Comparison of ENCODE assay signal across 16 mouse cellular contexts in the genomic region with DNA sequence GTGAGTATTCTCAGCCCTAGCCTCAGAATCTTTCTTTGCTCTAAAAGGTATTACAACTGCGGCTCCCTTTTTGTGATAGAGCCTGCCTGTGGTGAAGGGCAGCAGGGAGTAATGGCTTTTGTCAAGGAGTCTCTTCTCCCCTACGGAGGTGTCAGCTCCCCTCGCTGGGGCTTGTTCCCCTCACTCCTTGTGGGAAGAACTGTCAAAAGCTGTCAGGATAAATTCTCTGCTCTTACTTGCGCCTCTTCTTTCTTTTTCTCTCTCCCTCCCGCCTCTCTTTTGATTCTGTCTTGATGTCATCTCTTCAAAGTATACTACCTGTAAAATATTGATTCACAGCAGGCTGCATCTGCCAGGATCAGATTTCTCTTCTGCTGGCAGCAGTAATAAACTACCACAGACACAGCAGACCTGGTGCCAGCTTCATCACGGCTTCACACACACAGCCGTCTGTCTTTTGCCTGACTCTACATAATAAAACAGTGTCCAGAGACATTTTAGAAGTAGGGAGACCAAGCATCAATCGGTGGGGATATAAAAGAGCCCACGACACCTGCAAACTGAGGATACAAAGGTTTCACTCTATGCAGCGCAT.
DNase-seq lines count a peak whose midpoint lies in the region; ATAC-seq and TF ChIP-seq lines count a peak whose summit lies in the region.
"Had no signal": no experiment of that assay in that cellular context is flagged by ENCODE, and none has a peak within 500 bp of the region (broad histone marks: within the 10 kb centered on the region; RNA-seq: fewer than 3 reads in every experiment).

No protein-coding gene starts in this region.

- no peaks in the 10 kb centered on the region for H3K9me3 ChIP-seq in forebrain, postnatal 0 days (ENCODE audit: low read length)
- H3K9me3 ChIP-seq in forebrain, embryonic 12.5 days = no peaks in the 10 kb centered on the region
- H3K9me3 ChIP-seq in hindbrain, embryonic 15.5 days = no peaks in the 10 kb centered on the region
- no peaks in the 10 kb centered on the region for H3K9me3 ChIP-seq in hindbrain, embryonic 10.5 days
- H3K9me3 ChIP-seq in neural tube, embryonic 12.5 days = no peaks in the 10 kb centered on the region
- H3K9me3 ChIP-seq in neural tube, embryonic 15.5 days (replicated peaks) = no peaks in the 10 kb centered on the region
- H3K9me3 ChIP-seq: embryonic facial prominence, embryonic 10.5 days had no signal

- no peak overlapping the region for H3K9ac ChIP-seq in forebrain, postnatal 0 days
- H3K9ac ChIP-seq in forebrain, embryonic 12.5 days = no peak overlapping the region
- no peak overlapping the region for H3K9ac ChIP-seq in hindbrain, embryonic 15.5 days
- no peak overlapping the region for H3K9ac ChIP-seq in neural tube, embryonic 12.5 days
- no peak overlapping the region for H3K9ac ChIP-seq in neural tube, embryonic 15.5 days (replicated peaks)
- H3K9ac ChIP-seq: liver, embryonic 14.5 days had no signal

- H3K4me3 ChIP-seq in forebrain, postnatal 0 days (ENCODE audit: low read depth, low read length) = no peak overlapping the region
- H3K4me3 ChIP-seq in forebrain, embryonic 12.5 days (replicated peaks) = no peak overlapping the region
- no peak overlapping the region for H3K4me3 ChIP-seq in hindbrain, embryonic 15.5 days
- H3K4me3 ChIP-seq in hindbrain, embryonic 10.5 days = no peak overlapping the region
- no peak overlapping the region for H3K4me3 ChIP-seq in neural tube, embryonic 12.5 days
- H3K4me3 ChIP-seq in neural tube, embryonic 15.5 days (replicated peaks) = no peak overlapping the region
- H3K4me3 ChIP-seq: embryonic facial prominence, embryonic 10.5 days had no signal

- TF ChIP-seq CTCF in forebrain, postnatal 0 days (IDR thresholded peaks at IDR 0.05; ENCODE audit: low read depth) = no peak

- WGBS in forebrain, postnatal 0 days = 21% methylated on average over 10 of the region's 10 CpGs
- WGBS in forebrain, embryonic 12.5 days = 28% methylated on average over 10 of the region's 10 CpGs
- 16% methylated on average over 10 of the region's 10 CpGs for WGBS in hindbrain, embryonic 15.5 days
- WGBS in hindbrain, embryonic 10.5 days = 26% methylated on average over 10 of the region's 10 CpGs
- WGBS in neural tube, embryonic 12.5 days = 20% methylated on average over 10 of the region's 10 CpGs
- WGBS in neural tube, embryonic 15.5 days = 13% methylated on average over 10 of the region's 10 CpGs

- H3K27me3 ChIP-seq in forebrain, postnatal 0 days (ENCODE audit: insufficient read depth, low read length) = no peaks in the 10 kb centered on the region
- H3K27me3 ChIP-seq in forebrain, embryonic 12.5 days = peaks cover 4% of the 10 kb centered on the region; the same call in 1 of the 2 replicates
- no peaks in the 10 kb centered on the region for H3K27me3 ChIP-seq in hindbrain, embryonic 15.5 days
- peaks cover 21% of the 10 kb centered on the region for H3K27me3 ChIP-seq in hindbrain, embryonic 10.5 days (ENCODE audit: insufficient read depth, poor library complexity, severe bottlenecking)
- no peaks in the 10 kb centered on the region for H3K27me3 ChIP-seq in neural tube, embryonic 12.5 days (replicated peaks)
- H3K27me3 ChIP-seq in neural tube, embryonic 15.5 days (replicated peaks) = no peaks in the 10 kb centered on the region; the same call in 1 of the 2 replicates

- peak; percentile 32; the same call in 1 of the 2 replicates for ATAC-seq in forebrain, postnatal 0 days
- no peak for ATAC-seq in forebrain, embryonic 12.5 days (ENCODE audit: low FRiP score)
- ATAC-seq in hindbrain, embryonic 15.5 days (ENCODE audit: low FRiP score, low read depth) = 0 out of 2 replicates have a peak, but pooled peaks have one; percentile 27
- ATAC-seq in neural tube, embryonic 12.5 days (ENCODE audit: low FRiP score, low read depth) = no peak
- peak; percentile 63; the same call in 1 of the 2 replicates for ATAC-seq in neural tube, embryonic 15.5 days (ENCODE audit: low FRiP score)

- no peak for DNase-seq in forebrain, postnatal 0 days
- no peak for DNase-seq in hindbrain, embryonic 10.5 days (ENCODE audit: low spot score)
- no peak for DNase-seq in neural tube, embryonic 10.5 days (ENCODE audit: extremely low spot score, low spot score)
- DNase-seq in gastrocnemius, postnatal 14 days = no peak
- DNase-seq: adrenal gland, postnatal 10 days; cerebellum, adult 11-12 months; gastrocnemius, postnatal 10 days; layer of hippocampus, postnatal 36 days; spleen, adult 18-20 months; thymus, adult 18-20 months had no signal

- intact Hi-C loops in gastrocnemius, postnatal 14 days (cut with DNase I; ENCODE audit: low total_unique reads) = no loop called here

- no peaks in the 10 kb centered on the region for H3K36me3 ChIP-seq in forebrain, postnatal 0 days (ENCODE audit: insufficient read depth)
- H3K36me3 ChIP-seq in forebrain, embryonic 12.5 days (replicated peaks) = no peaks in the 10 kb centered on the region
- H3K36me3 ChIP-seq in hindbrain, embryonic 15.5 days = no peaks in the 10 kb centered on the region
- no peaks in the 10 kb centered on the region for H3K36me3 ChIP-seq in hindbrain, embryonic 10.5 days
- no peaks in the 10 kb centered on the region for H3K36me3 ChIP-seq in neural tube, embryonic 12.5 days
- H3K36me3 ChIP-seq in neural tube, embryonic 15.5 days = no peaks in the 10 kb centered on the region
- H3K36me3 ChIP-seq: embryonic facial prominence, embryonic 10.5 days had no signal

- no peak overlapping the region; the same call in 1 of the 2 replicates for H3K4me2 ChIP-seq in forebrain, postnatal 0 days (ENCODE audit: low read depth)
- H3K4me2 ChIP-seq in forebrain, embryonic 12.5 days = no peak overlapping the region
- H3K4me2 ChIP-seq in hindbrain, embryonic 15.5 days = peak overlapping the region; percentile 24
- 0 out of 2 replicates have a peak overlapping the region, but pooled peaks have one; percentile 5 for H3K4me2 ChIP-seq in neural tube, embryonic 12.5 days (replicated peaks)
- peak overlapping the region; percentile 13; the same call in 1 of the 2 replicates for H3K4me2 ChIP-seq in neural tube, embryonic 15.5 days

- H3K27ac ChIP-seq in forebrain, postnatal 0 days (ENCODE audit: low read depth, low read length) = no peak overlapping the region
- H3K27ac ChIP-seq in forebrain, embryonic 12.5 days = no peak overlapping the region
- no peak overlapping the region for H3K27ac ChIP-seq in hindbrain, embryonic 15.5 days (replicated peaks)
- no peak overlapping the region for H3K27ac ChIP-seq in hindbrain, embryonic 10.5 days
- no peak overlapping the region for H3K27ac ChIP-seq in neural tube, embryonic 12.5 days
- no peak overlapping the region for H3K27ac ChIP-seq in neural tube, embryonic 15.5 days (replicated peaks)
- H3K27ac ChIP-seq: embryonic facial prominence, embryonic 10.5 days; liver, embryonic 14.5 days had no signal

- H3K4me1 ChIP-seq in forebrain, postnatal 0 days (ENCODE audit: insufficient read depth) = no peaks in the 10 kb centered on the region
- H3K4me1 ChIP-seq in forebrain, embryonic 12.5 days = peaks cover 8% of the 10 kb centered on the region; the same call in 1 of the 2 replicates
- H3K4me1 ChIP-seq in hindbrain, embryonic 15.5 days (replicated peaks) = peaks cover 12% of the 10 kb centered on the region
- peaks cover 17% of the 10 kb centered on the region for H3K4me1 ChIP-seq in hindbrain, embryonic 10.5 days (replicated peaks)
- H3K4me1 ChIP-seq in neural tube, embryonic 12.5 days = peaks cover 5% of the 10 kb centered on the region; the same call in 1 of the 2 replicates
- H3K4me1 ChIP-seq in neural tube, embryonic 15.5 days = peaks cover 13% of the 10 kb centered on the region
- H3K4me1 ChIP-seq: embryonic facial prominence, embryonic 10.5 days had no signal

Comparison
In these comparisons a context has a peak if more than half of its experiments do, and no peak if none do; other contexts are left out.
1. ATAC-seq: peak in forebrain, postnatal 0 days (single experiment), hindbrain, embryonic 15.5 days (single experiment) and neural tube, embryonic 15.5 days (single experiment); none in forebrain, embryonic 12.5 days (single experiment) and neural tube, embryonic 12.5 days (single experiment).
2. H3K4me2 ChIP-seq: peak in hindbrain, embryonic 15.5 days (single experiment), neural tube, embryonic 12.5 days (single experiment) and neural tube, embryonic 15.5 days (single experiment); none in forebrain, postnatal 0 days (single experiment) and forebrain, embryonic 12.5 days (single experiment).